Mouse (Mus musculus) large intestine, adult 2 months (tissue): ENCODE data around the gene Bend3. TPM values are rescaled to one million over a fixed set of nuclear protein-coding genes. Genes with fewer than 3 reads are reported as not detected.
"Not testable (repeated sequence)": the region's sequence is repeated elsewhere in the genome, so short reads cannot be mapped to it uniquely, and the experiment has no call there.

Experiments used
- DNase-seq: peaks from one replicate; pipeline ENCODE4 v3.0.0-alpha.2; 2012; ENCODE audit warnings: low read depth, low spot score
- WGBS: fragments of 180-500 bp; shearing (Covaris S2); methylation state at CpG from one replicate; pipeline ENCODE4 v1.1.7; 2018; 5-methylcytosine and 5-hydroxymethylcytosine counted together
- polyA plus RNA-seq: library from polyadenylated mRNA; depleted of rRNA; stranded (reverse); fragments of >200 nt; gene quantifications from 2 replicates; pipeline ENCODE4 v1.2.3, GENCODE M21; 2012

Bend3 gene
- polyA plus RNA-seq, 1 experiment: 2.2 TPM

DNA sequence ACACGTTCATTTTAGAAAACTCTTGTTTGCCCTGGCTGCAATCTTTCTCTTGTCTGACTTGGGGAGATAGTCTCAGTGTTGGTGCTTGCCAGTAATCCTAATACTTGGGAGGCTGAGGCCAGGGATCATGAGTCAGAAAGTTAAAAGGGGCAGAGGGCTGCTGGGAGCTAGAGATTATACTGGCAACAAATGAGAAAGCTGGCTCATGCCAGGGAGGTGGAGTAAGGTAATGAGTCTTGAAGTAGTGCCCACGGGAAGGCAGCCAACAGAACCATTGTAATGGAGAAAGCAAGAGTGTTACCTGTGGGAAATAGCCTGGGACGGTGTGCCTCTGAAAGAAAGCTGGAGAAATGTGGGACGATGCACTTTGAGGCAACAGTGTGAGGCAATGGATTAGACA lies 39.2 kb downstream of the Bend3 start:
- no peak for DNase-seq

DNA sequence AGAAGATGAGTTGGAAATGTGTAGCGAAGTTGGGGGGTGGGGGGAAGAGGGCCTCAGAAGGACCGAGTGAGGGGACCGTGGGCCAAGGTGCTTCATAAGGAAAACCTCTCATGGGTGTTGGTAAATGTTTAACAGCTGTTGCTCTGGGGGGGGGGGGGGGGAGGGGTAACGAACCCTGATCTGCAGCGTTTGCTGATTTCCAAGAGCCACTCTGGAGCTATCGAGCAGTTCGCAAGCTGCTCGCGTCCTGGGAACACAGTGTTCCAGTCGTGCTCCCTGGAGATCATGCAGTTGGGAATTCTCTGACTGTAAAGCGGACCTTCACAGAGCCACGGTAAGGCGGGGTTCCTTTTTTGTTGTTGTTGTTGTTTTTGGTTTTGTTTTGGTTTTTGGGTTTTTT lies 39.7 kb downstream of the Bend3 start:
- WGBS: 42% methylated on average over 12 of the region's 13 CpGs
- DNase-seq: no peak

More for the DNA sequence above, 39.2 kb downstream of the Bend3 start:
- WGBS: 19% methylated on average over 4 of the region's 4 CpGs

DNA sequence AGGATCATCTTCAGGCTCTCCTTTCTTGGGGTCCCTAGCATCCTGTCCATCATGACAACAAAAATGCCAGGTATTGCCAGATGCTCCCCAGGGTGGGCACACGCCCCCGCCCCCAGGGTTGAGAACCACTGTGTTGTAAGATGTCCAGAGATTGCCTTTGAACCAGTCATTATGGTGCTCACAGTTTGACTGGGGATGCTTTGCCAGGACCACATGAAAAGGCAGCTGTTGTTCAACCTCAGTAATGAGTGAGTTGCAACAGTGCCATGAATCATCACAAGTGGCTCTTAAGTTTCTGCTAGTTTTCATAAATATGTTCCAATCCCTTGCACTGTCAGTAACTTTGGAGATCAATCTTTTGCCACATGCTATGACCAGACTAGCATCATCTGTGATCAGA lies 41.3 kb downstream of the Bend3 start:
- WGBS: 90% methylated on average over 2 of the region's 2 CpGs
- DNase-seq: no peak

GRCm38 (mm10) chr10:43523931-43524330 lies 45.3 kb downstream of the Bend3 start, which contains the start of gene Gm9803:
Gm9803 (plus strand) TSS chr10:43524084.
- not testable (repeated sequence) for DNase-seq
- WGBS: 93% methylated on average over 10 of the region's 10 CpGs

GRCm38 (mm10) chr10:43527283-43528269 lies 48.9 kb downstream of the Bend3 start:
- DNase-seq: no peak
- 37% methylated on average over 15 of the region's 15 CpGs for WGBS

DNA sequence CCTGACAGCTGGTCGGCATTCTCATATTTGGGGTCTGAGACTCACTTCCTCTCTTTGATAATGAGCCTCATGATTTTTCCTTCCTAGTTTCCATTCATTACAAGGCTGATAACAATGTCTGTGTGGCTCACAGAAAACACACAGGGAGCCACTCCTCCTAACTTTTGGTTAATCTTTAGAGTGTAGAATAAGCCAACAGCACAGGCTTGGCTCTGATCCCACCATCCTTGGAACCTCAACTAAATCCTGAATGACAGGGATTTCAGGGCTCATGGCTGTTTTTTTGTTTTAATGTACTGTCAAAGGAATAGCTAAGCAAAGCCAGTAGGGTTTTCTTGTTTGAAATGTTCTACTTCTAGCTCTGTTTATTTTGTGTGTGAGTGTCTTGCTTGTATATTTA lies 55.8 kb downstream of the Bend3 start:
- no peak for DNase-seq
- WGBS: 26% methylated on average over 1 of the region's 1 CpGs

DNA sequence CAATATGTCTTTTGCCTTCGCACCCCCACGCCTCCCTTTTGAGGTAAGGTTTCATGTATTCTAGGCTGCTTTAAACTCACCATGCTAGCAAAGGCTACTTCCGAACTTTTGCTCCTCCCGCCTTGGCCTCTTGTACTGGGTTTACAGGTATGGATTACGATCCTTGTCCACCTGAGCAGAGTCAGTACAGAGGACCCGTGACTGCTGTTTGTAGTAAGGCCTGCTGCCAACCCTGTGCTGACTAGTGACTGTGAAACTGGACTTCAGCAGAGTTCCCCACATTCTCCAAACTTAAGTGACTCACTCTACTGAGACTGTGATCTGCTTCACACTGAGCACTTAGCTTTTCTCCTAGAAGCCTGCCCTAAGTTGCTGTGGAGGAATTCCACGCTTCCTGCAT lies 59.0 kb downstream of the Bend3 start:
- 52% methylated on average over 7 of the region's 7 CpGs for WGBS
- no peak for DNase-seq

GRCm38 (mm10) chr10:43538831-43539230 lies 60.2 kb downstream of the Bend3 start:
- WGBS: 34% methylated on average over 5 of the region's 5 CpGs
- DNase-seq: no peak

DNA sequence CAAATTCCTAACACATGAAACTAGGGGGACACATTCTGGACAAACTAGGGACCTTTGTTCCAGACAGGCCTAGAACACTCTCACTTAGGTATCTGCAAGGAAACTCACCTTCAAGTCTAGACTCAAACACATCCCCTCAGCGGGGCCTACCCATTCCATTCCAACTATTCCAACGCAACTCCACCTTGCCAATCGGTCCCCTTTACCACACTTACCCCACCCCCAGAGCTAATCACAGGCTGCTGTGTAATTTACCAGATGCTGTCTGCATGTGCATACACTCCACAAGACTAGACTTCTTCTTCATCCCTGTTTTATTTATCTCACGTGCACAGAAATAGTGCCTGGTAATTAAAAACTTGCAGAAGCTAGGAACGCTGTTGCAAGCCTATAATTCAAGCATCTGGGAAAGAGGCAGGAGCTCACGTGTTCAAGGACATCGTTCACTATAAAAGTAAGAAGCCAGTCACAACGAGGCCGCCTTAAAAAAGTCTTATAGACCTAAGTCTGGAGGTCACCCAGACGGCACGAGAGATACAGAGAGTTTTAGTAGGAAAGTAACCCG lies 61.2 kb downstream of the Bend3 start:
- no peak for DNase-seq
- 4% methylated on average over 12 of the region's 12 CpGs for WGBS

DNA sequence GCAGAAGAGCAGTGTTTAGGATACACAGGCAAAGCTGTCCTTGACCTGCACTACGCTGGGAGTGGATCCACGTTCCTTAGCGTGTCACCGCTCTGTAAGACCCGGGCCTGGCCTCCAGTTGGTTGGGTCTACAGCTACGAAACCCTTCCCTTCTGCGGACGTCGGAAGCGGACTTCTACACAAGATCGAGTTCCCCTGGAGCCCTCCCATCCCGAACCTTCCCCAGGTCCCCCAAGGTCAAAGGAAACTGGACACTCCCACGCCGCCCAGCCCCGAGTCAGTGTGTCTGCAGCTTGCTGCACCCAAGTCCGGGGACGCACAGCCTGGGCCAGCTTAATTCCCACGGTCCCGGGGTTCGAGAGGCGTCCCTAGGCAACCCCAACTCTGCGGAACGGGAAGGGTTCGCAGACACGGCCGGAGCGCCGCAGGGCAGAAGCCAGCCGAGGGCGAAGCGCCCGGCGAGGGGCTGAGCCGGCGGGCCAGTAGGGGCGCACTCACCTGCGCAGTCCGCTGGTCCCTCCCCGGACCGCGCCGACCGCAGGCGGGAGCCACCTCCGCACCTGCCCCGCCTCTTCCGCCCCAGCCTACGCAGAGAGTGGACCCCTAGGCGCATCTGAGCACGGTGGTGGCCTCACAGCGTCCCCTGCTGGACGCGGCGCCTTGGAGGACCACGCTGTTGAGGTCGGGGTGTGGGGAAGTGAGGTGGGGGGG lies 62.0 kb downstream of the Bend3 start, which contains the start of gene 1700021F05Rik:
TSS of gene 1700021F05Rik (minus strand) at position 553 of the 711 bp plus-strand sequence.
- WGBS: under 1% methylated on average over 51 of the region's 56 CpGs
- no peak for DNase-seq

DNA sequence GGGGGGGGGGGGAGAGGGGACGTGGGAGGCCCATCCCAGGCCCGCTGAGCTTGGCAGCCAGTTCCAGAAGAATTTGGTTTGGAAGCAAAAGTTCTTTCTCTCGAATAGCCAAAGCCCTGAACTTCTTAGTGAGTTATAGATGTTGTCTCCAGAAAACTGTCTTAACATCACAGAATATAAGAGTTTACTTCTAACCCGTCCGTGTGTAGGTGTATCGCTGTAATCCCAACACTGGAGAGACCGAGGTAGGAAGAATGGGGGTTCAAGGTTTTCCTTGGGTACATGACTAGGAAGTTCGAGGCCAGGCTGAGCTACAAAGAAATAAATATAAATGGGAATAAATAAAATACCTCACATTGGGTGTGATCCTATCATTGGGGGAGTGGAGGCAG lies 62.5 kb downstream of the Bend3 start:
- DNase-seq: no peak
- 24% methylated on average over 8 of the region's 8 CpGs for WGBS

- no peak for DNase-seq
- WGBS: 45% methylated on average over 5 of the region's 5 CpGs
These were observed 70.8 kb downstream of the Bend3 start for GRCm38 (mm10) chr10:43549411-43549810.

GRCm38 (mm10) chr10:43550923-43551322 lies 72.3 kb downstream of the Bend3 start:
- WGBS: 43% methylated on average over 3 of the region's 3 CpGs
- DNase-seq: no peak

DNA sequence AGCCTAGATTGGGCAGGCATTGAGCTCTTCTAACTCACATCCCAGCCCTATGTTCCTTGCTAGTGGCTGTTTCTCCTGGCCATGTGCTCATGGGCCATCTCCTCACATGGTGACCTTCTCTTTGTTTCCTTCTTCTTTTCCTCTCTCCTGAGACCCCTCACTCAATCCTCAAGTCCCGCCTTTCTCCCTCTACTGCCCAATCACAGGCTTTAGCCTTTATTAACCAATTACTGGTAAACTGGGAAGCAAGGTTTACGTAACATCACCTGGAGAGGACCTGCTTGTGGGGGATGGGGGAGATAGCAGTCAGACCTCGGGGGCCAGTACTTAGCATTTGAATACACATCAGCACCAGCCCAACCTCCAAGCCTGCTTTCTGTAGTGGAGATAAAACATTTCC lies 72.8 kb downstream of the Bend3 start:
- DNase-seq: no peak
- WGBS: 55% methylated on average over 3 of the region's 3 CpGs

DNA sequence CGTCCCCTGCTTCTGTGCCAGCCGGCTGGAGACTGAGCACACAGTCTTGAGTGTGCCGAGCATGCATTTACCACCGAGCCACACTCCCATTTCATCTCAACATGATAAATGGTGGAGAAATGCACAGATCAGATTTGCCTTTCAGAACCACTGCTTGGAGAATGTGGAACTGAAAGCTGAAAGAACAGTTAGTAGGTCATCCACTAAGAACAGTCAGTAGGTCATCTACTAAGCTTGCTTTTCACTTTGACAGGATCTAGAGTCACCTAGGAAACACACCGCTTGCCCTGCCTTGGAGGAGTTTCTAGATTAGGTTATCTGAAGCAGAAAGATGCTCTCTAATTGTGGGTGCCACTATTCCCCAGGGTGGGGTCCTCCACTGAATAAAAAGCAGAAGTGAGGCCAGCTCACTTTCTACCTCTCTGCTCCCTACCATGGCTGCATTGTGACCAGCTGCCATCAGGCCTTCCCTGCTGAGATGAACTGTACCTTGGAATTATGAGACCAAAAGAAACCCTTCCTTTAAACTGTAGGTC lies 79.1 kb downstream of the Bend3 start:
- WGBS: 86% methylated on average over 5 of the region's 5 CpGs
- no peak for DNase-seq

GRCm38 (mm10) chr10:43559313-43559712 lies 80.7 kb downstream of the Bend3 start:
- no peak for DNase-seq
- 80% methylated on average over 11 of the region's 11 CpGs for WGBS

DNA sequence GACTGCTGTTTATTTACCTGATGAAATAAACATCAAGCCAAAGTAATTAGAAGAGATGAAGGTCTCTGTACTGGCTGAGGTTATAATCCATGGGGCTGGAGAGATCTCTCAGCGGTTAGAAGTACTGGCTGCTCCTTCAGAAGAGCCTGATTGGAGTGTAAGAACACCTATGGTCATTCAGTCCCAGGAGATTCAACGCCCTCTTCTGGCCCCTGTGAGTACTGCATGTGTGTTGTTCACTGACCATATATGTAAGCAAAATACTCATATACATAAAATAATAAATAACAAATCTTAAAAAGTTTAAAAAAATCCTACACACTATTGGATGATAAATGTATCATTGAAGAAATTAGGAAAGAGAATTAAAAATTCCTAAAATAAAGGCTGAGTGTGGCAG lies 82.1 kb downstream of the Bend3 start:
- WGBS: 39% methylated on average over 2 of the region's 2 CpGs

GRCm38 (mm10) chr10:43561311-43561710 lies 82.7 kb downstream of the Bend3 start:
- DNase-seq: no peak
- 93% methylated on average over 2 of the region's 2 CpGs for WGBS

More for the DNA sequence above, 82.1 kb downstream of the Bend3 start:
- DNase-seq: no peak
